Mouse (Mus musculus) thymus, postnatal 10 days (tissue): Measurements from ENCODE around the gene Spin2-ps6.
"Not testable (repeated sequence)": the region's sequence is repeated elsewhere in the genome, so short reads cannot be mapped to it uniquely, and the experiment has no call there.

Source experiments
- DNase-seq, 2 experiments: peaks; one replicate each; pipeline ENCODE4 v3.0.0; 2021; ENCODE audit warnings: low spot score in 2 of 2

Spin2-ps6 gene

DNA sequence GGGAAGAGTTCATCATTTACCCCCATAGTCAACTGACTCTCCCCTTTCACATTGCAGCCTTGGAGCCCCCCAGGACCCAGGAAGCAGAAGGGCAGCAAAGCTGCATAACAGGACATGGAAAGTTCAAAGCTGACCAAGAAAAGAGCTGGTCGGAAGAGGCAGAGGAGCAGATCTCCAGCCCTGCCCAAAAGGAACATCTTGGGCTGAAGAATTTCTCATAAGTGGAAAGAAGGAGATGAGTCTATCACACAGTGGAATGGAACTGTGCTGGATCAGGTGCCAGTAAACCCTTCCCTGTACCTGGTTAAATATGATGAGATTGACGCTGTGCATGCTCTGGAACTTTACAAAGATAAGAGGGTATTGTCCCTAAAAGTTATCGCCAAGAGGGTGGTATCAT, at the start of gene Spin2-ps6:
TSS of gene Spin2-ps6 (plus strand) at position 301 of the 400 bp plus-strand sequence.
- not testable (repeated sequence) for DNase-seq
